Comparison of ENCODE assay signal across 10 mouse cellular contexts in the genomic region with DNA sequence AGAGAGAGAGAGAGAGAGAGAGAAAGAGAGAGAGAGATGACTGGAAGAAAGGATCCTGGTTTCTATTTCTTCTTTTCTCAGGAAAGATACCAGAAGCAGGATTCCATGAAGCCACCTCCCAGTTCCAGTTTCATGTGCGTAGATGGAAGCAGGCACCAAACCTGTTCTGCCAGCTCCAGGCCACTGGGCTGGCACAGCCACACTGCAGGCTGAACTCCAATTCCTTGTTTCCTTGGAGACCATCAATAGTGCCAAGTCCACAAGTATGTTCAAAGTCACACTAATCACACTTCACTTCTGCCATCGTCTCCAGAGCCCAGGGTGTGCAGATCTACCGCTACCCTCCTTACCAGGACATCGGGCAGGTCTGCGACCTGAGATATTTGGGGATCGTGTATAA. TPM values are rescaled to one million over a fixed set of nuclear protein-coding genes. Genes with fewer than 3 reads are reported as not detected.
A peak's percentile ranks its signal among the peaks of the same experiment; 100 is the strongest.
DNase-seq lines count a peak whose midpoint lies in the region; ATAC-seq and TF ChIP-seq lines count a peak whose summit lies in the region.
"Had no signal": no experiment of that assay in that cellular context is flagged by ENCODE, and none has a peak within 500 bp of the region (broad histone marks: within the 10 kb centered on the region; RNA-seq: fewer than 3 reads in every experiment).

No protein-coding gene starts in this region.

- TF ChIP-seq CTCF in kidney, postnatal 0 days (IDR thresholded peaks at IDR 0.05; ENCODE audit: low read depth), result no peak

- H3K4me1 ChIP-seq in kidney, postnatal 0 days (replicated peaks; ENCODE audit: insufficient read depth, low read length), result no peaks in the 10 kb centered on the region
- H3K4me1 ChIP-seq in neural tube, embryonic 14.5 days (ENCODE audit: control insufficient read depth, insufficient read depth, low read length), result peaks cover 4% of the 10 kb centered on the region; the same call in 1 of the 2 replicates
- H3K4me1 ChIP-seq: limb, embryonic 15.5 days had no signal

- no peaks in the 10 kb centered on the region for H3K36me3 ChIP-seq in kidney, postnatal 0 days (ENCODE audit: insufficient read depth, low read length)
- H3K36me3 ChIP-seq in neural tube, embryonic 14.5 days (ENCODE audit: control insufficient read depth, insufficient read depth, low read length), result no peaks in the 10 kb centered on the region
- H3K36me3 ChIP-seq: limb, embryonic 15.5 days had no signal

- DNase-seq in layer of hippocampus, adult 9-11 months, result peak; percentile 20
- no peak for DNase-seq in layer of hippocampus, adult 11-12 months (ENCODE audit: low spot score)
- peak; percentile 64 for DNase-seq in gonadal fat pad, adult 2 months (ENCODE audit: low read depth)
- no peak for DNase-seq in kidney, postnatal 0 days (ENCODE audit: low spot score)
- DNase-seq in embryo, embryonic 9.5 days (ENCODE audit: extremely low spot score), result no peak
- DNase-seq: cerebellum, postnatal 36 days had no signal

- no peak overlapping the region for H3K27ac ChIP-seq in kidney, postnatal 0 days
- no peak overlapping the region for H3K27ac ChIP-seq in neural tube, embryonic 14.5 days (ENCODE audit: low read depth, low read length)
- H3K27ac ChIP-seq: limb, embryonic 15.5 days had no signal

- H3K4me2 ChIP-seq in kidney, postnatal 0 days (ENCODE audit: low read length), result no peak overlapping the region
- H3K4me2 ChIP-seq in neural tube, embryonic 14.5 days (ENCODE audit: low read depth, low read length), result no peak overlapping the region
- H3K4me2 ChIP-seq: limb, embryonic 15.5 days had no signal

- no peak overlapping the region for H3K9ac ChIP-seq in kidney, postnatal 0 days (ENCODE audit: low read depth, low read length)
- no peak overlapping the region for H3K9ac ChIP-seq in neural tube, embryonic 14.5 days (replicated peaks; ENCODE audit: low read depth, low read length)
- H3K9ac ChIP-seq: limb, embryonic 15.5 days had no signal

- no peaks in the 10 kb centered on the region for H3K9me3 ChIP-seq in kidney, postnatal 0 days (replicated peaks; ENCODE audit: low read length)
- H3K9me3 ChIP-seq in neural tube, embryonic 14.5 days (ENCODE audit: control insufficient read depth, low read length), result no peaks in the 10 kb centered on the region
- H3K9me3 ChIP-seq: limb, embryonic 15.5 days had no signal

- 85% methylated on average over 6 of the region's 6 CpGs for WGBS in kidney, postnatal 0 days
- WGBS in neural tube, embryonic 14.5 days, result 68% methylated on average over 6 of the region's 6 CpGs

- no peak overlapping the region for H3K4me3 ChIP-seq in kidney, postnatal 0 days (replicated peaks; ENCODE audit: low read depth, low read length)
- no peak overlapping the region for H3K4me3 ChIP-seq in neural tube, embryonic 14.5 days (ENCODE audit: low read depth, low read length)
- H3K4me3 ChIP-seq: limb, embryonic 15.5 days had no signal

- H3K27me3 ChIP-seq in kidney, postnatal 0 days (ENCODE audit: insufficient read depth, low read length), result no peaks in the 10 kb centered on the region
- no peaks in the 10 kb centered on the region for H3K27me3 ChIP-seq in neural tube, embryonic 14.5 days (ENCODE audit: control insufficient read depth, insufficient read depth, low read length)
- H3K27me3 ChIP-seq: limb, embryonic 15.5 days; Patski had no signal

- ATAC-seq in kidney, postnatal 0 days (replicated peaks; ENCODE audit: low FRiP score, low read depth), result peak; percentile 72; the same call in 1 of the 2 replicates
- peak; percentile 59; the same call in 1 of the 2 replicates for ATAC-seq in neural tube, embryonic 14.5 days (ENCODE audit: low read depth)
- ATAC-seq in monocyte, adult 5-6 weeks (replicated peaks; ENCODE audit: insufficient number of reproducible peaks, low FRiP score, low TSS enrichment, poor library complexity, severe bottlenecking), result no peak
- ATAC-seq: Patski had no signal

RNA-seq across cellular contexts. Expression of a gene that starts 15.2 kb away (rescaled TPM):
- 10.4 and 28.7 TPM in 2 replicates for polyA plus RNA-seq in gonadal fat pad, adult 2 months (2012; rRNA removed)
- polyA plus RNA-seq in kidney, postnatal 0 days (2015; fragmentation: Nextera tagmentation; extraction: Ambion mirVana), result 20.6 and 21.2 TPM in 2 replicates
- polyA plus RNA-seq in neural tube, embryonic 14.5 days (2014; fragmentation: Nextera tagmentation; extraction: Ambion mirVana), result 32.1 and 48.0 TPM in 2 replicates
- total RNA-seq in monocyte, adult 5-6 weeks (2017), result 4.9 to 11.3 TPM (median 10.7 TPM) in 3 replicates

Comparison
In these comparisons a context has a peak if more than half of its experiments do, and no peak if none do; other contexts are left out.
1. DNase-seq: peak in layer of hippocampus, adult 9-11 months (single experiment) and gonadal fat pad, adult 2 months (single experiment); none in layer of hippocampus, adult 11-12 months (single experiment), kidney, postnatal 0 days (single experiment) and embryo, embryonic 9.5 days (single experiment).